Mouse (Mus musculus) testis, adult 2 months (tissue): ENCODE data around the gene Spg20.

ENCODE experiments used
- CTCF ChIP-seq: fragments of 200-500 bp; IDR thresholded peaks from 2 replicates; pipeline ENCODE4 v1.5.1; 2012; ENCODE audit warnings: low read depth, mild to moderate bottlenecking, inconsistent platforms, low read length, moderate library complexity; ENCODE audit not compliant: control insufficient read depth, insufficient read depth, insufficient replicate concordance
- POLR2A ChIP-seq: fragments of 200-500 bp; IDR thresholded peaks from 2 replicates; pipeline ENCODE4 v1.6.1; 2012; ENCODE audit warnings: low read depth, mild to moderate bottlenecking, inconsistent platforms, low read length, moderate library complexity; ENCODE audit not compliant: control insufficient read depth

DNA sequence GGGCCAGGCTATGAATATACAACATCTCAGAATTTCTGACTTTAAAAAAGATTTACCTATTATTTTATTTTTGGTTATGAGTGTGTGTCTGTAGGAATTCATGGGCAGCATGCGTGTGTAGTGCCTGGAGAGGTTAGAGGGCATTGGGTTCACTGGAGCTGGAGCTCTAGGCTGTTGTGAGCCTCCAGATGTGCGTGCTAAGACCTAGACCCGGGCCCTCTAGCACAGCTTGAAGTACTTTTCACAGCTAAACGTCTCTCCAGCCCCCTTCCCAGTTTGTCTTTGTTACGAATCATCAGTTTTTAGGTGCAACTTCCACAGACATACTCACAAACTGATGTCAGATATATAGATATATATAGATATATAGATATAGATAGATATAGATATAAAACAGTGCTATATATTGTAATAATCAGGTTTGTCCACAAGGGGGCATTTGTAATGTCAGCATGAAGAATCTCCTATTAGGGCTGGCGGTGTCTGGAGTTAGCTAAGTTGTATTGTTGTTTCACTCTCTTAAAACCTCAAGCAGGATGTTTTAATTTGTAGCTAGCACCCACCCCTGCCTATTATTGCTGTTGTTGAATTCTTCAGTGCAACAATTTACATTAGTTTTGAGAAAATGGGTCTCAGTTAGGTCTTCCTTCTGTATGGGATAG, 40.9 kb downstream of the Spg20 start:
- no peak for TF ChIP-seq POLR2A
- no peak for TF ChIP-seq CTCF
